Mouse (Mus musculus) mammary gland, adult 2 months (tissue): ENCODE results near the gene Ptx3. TPM values are rescaled to one million over a fixed set of nuclear protein-coding genes. Genes with fewer than 3 reads are reported as not detected.

Source experiments
- polyA plus RNA-seq: library from polyadenylated mRNA; depleted of rRNA; stranded (reverse); fragments of >200 nt; gene quantifications from 2 replicates; pipeline ENCODE4 v1.2.3, GENCODE M21; 2012; ENCODE audit warnings: low replicate concordance; rRNA removed

Gene Ptx3
- 3.2 and 6.4 TPM in 2 replicates for polyA plus RNA-seq

GRCm38 (mm10) chr3:66219655-66220191 is at the start of gene Ptx3:
TSS of gene Ptx3 (plus strand) at chr3:66219910.

Other genes with a start within 250 kb of the Ptx3 start
- gene Veph1, start 76.9 kb downstream of the Ptx3 start, polyA plus RNA-seq: not detected in 2 replicates